Mouse (Mus musculus) retina, embryonic 14.5 days (tissue): ENCODE data around the gene Cep350.

Source experiments
- DNase-seq: peaks from one replicate; pipeline ENCODE4 v3.0.0-alpha.2; 2015; ENCODE audit warnings: low spot score

Gene Cep350

DNA sequence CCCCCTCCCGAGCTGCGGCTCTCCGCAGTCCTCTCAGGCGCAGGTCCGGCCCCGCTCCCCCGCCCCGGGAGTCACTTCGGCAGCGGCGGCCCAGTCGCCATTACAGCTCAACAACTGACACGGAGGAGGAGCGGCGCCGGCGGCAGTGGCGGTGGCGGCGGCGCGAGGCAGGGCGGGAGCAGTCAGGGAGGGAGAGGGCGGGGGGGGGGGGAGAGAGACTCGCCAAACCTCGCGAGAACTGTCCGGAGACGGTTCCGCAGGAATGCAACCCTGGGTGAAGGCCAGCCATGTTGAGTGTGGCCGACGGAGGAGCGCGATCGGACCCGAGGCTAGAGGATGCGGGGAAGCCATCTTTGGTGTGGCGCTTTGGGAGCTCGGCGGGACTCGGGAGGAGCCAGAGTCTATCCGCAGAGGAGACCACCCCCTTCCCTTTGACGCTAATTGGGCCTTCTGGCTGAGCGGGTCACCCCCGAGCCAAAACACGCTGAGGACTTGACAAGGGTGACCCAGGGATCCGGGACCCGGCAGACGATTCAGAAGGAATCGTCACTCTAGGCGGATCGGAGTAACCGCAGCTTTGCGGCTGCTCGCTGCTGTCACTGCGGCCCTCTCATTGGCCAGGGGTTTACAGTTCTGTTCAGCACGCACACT, at the start of gene Cep350:
Gene Cep350 (minus strand): TSS at position 188 of the 651 bp plus-strand sequence.
- peak; percentile 97 for DNase-seq

DNA sequence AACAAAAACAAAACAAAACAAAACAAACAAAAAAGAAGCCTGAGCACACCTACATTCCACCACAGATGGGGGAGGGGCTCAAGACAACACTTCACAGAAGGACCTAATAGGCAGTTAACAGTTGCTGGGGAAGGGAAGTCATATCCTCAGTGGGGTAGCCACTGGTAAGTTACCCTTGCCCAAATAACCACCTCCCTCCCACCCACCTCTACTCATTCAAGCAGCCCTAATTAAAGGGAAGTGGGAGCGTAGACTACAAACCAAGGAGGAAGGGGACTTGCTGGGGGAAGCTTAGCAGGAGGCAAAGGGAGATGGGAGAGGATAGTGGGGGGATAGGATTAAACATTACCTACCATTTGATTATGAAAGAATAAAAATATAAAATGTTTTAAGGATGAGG, 47.3 kb upstream of the Cep350 start:
- no peak for DNase-seq

DNA sequence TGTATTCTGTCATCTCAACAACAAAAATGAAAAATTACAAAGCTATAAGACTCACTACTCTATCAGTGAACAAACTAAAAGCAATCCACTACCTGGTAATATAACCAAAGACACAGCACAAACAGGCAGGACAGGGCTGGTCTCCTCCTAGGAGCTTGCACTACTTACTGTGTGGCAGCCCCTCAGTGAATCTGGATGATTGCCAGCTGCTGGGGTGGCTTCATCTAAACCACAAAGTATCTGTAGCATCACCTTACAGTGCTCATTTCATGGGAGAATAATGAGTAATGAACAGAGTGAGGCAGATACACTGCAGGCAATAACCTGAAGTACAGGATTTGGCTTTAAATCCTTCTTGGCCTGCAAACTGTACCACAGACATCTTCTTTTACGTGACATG, 46.7 kb upstream of the Cep350 start:
- DNase-seq, result no peak

DNA sequence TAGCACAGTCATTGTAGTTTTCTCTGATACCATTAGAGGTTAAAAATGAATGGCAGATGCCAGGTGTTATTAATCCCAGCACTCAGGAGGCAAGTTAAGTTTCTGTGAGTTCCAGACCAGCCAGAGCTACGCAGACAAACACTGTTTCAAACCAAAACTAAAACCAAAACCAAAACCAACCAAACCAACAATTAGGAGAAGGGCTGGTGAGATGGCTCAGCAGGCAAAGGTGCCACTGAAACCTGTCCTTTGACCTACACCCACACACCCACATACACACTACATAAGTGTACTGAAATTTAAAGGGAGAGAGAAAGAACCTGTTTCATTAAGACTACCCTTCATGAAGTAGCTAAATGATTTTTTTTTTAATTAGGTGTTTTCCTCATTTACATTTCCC, 35.9 kb upstream of the Cep350 start:
- DNase-seq, result no peak

DNA sequence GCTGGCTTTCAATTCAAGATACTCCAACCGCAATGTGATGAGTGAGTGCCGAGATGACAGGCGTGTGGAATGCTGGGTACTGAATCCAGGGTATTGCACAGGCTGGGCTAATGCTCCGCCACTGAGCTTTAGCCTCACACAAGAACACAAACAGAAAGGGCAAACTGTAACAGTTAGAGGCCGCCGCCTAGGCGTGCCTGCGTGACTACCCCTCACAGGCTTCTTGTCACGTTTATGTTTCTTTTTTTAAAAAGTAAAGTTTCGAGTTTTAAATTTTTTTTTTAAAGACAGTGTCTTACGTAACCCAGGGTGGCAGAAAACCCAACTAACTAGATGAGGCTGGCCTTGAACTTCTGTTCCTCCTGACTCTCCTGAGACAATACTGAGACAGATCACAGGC, 32.9 kb upstream of the Cep350 start:
- DNase-seq, result no peak

DNA sequence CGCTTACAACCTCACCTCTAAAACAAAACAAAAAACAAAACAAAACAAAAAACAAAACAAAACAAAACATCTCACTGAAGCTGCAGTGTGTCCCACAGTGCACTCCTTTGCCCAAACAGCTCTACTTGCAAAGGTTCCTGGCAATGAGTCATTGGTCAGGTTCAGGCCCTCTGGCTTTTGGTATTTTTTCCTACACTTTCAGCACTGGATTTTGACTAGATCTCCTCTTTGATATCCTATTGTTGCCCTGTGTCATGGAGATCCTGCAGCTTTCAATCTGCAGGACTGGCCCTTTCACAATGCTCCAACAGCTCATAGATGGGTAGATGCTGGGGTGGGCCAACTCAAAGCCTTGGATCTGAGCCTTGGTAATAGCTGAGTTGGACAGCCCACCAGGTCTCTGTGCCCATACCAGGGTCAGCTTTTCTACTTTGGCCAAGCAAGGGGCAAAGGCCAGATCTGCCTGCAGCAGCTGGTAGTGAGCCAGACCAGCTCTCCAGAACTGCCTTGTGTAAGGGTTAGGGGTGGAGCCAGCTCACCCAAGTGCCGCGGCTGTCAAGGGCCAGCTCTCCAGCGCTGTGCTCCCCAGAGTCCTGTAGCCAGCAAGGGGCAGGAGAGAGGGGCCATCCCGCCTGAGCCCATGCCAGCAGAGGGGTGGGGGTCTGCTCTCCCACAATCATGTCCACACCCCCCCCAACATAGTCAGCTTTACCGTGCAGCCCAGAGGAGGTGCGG, 30.3 kb upstream of the Cep350 start:
- no peak for DNase-seq

DNA sequence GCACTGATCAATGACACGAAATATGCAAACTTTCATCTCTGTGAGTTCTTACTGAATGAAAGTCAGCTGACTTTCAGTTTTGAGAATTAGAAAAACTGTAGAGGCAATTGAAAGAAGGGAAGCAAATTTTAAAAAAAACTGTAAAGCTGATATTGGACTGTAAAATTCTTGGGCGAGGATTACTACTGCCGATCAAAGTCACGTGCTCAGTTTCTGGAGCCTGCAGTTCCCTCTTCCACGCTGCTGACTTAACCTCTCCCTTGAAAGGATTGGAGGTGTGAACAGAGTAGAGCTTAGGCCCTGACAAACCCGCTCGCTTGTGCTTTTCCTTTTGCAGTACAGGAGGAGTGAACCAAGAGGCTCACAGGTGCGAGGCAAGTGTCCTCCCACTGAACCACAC, 29.3 kb upstream of the Cep350 start:
- DNase-seq, result no peak

DNA sequence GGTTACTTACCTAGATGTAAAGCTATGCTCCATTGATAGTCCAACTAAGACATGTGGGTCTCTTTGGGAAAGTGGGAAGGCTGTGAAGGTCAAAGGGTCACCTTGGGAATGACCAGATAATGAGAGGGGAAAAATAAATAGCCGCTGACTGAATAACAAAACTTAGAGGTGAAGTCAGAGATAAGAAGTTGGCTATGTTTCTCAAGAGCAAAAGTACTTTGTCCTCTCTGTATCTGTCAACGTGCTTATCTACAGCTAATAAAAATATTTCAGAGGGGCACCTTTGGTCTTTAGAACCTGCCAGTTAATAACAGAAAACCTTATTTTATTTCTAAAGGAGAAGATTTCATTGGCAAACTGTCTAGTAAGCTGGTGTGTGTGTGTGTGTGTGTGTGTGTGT, 22.6 kb upstream of the Cep350 start:
- no peak for DNase-seq

DNA sequence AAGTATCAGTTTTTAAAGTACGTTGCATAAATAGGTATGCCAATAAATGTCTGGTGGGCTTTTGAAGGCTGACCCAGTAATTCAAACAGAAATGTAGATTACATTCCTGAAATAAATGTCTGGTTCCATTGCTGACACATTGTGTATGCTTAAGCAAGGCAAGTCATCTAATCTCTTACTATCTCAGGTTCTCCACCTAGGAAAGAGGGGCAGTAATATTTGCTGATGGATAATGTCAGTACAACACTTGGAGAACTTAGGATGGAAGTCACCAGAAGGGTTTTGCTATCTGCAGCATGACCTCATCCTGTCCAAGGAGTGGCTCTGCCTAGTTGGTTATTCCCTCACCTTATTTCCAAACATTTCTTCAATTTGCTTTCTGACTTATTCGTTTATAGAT, 21.5 kb upstream of the Cep350 start:
- no peak for DNase-seq

DNA sequence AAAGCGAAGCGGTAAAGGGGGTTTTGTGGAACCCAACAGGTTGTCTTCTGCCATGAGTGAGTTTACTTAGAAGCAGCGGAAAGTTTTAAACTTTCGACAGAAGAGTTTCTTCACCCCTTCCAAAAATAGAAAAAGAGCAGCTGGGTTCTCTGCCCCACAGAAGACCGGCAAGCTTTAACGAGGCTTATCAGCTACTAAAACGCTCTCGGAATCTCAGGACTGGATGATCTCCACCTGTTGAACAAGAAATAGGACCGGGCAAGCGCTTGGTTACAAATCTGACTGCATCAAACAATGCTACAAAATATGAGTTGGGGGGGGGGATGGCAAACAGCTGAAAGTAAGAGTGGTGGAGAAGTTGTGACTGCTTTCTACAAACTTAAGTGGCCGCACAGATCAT, 17.3 kb upstream of the Cep350 start:
- no peak for DNase-seq

DNA sequence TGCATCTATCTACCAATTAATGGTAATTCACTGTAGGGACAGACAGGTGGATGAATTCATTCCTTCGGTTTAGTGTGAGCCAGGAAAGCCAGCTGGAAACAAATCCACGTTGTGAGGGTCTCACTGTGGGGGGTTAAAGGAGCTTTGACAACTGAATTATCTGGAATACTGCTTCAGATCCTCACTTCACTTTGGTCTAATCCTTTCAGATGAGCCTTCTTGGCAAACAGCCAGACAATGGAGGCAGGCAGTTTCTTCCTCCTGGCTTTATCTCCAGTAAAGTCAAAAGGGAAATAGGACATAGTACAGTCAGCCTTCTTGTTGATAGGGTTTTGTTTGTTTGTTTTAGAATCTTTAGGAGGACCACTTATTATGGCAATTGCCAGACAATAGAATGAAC, 16.3 kb upstream of the Cep350 start:
- DNase-seq, result peak; percentile 71

DNA sequence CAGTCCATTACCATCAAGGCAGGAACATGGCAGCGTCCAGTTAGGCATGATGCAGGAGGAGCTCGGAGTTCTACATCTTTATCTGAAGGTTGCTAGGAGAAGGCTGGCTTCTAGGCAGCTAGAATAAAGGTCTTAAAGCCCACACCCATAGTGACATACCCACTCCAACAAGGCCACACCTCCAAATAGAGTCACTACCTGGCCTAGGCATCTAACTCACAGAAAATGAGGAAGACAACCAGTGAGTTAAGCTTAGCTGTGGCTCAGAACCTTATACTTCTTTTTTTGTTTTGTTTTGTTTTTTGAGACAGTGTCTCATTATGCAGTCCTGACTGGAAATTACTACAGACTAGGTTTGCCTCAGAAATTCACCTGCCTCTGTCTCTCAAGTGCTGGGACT, 14.6 kb upstream of the Cep350 start:
- DNase-seq, result no peak

DNA sequence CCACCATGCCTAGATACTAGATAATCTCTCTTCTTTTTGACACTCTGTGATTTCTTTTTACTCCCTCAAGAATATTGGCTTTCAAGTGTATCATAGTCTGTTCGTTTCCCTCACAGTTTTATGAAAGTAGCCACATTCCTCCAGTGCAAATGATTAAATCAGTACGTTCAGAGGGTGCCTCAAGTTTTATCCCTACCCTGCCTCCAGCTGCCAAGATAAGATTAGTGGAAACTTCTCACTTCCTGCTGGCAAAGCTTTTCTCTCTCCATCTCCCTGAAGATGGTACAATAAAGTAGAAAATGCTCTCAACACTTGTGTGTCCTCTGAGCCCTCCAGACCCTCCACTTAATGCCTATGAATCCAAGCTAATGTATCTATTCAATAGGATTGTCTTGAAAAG, 1.9 kb upstream of the Cep350 start:
- DNase-seq, result no peak

DNA sequence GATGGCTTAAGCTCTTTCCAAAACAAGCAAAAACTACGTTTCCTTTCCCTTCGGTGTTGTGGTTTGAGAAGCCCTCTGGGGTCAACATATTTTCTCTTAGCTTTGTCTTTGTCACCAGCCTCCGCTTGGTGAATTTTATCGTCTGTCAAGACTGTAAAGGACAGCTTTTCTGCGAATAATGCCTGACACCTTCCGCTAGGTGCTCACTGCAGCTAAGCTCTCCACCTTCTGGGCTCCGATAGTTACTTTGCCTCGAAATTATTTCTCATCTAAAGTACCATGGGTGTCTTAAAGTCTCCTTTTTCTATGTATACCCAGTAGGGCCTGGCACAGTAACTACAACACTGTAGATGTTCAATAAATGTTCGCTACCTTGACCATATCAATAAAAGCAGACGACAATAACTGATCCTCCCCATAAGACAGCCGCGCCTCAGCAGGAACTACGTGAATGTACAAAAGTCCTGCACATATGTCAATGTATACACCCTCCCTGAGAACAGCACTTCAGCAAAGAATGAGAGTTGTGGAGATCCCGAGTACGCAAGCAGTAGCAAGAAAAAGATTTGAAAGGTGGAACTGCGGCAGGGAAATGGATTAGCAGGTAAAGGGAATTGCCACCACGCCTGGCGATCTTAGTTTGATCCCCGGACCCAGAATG, 794 bp upstream of the Cep350 start:
- no peak for DNase-seq

DNA sequence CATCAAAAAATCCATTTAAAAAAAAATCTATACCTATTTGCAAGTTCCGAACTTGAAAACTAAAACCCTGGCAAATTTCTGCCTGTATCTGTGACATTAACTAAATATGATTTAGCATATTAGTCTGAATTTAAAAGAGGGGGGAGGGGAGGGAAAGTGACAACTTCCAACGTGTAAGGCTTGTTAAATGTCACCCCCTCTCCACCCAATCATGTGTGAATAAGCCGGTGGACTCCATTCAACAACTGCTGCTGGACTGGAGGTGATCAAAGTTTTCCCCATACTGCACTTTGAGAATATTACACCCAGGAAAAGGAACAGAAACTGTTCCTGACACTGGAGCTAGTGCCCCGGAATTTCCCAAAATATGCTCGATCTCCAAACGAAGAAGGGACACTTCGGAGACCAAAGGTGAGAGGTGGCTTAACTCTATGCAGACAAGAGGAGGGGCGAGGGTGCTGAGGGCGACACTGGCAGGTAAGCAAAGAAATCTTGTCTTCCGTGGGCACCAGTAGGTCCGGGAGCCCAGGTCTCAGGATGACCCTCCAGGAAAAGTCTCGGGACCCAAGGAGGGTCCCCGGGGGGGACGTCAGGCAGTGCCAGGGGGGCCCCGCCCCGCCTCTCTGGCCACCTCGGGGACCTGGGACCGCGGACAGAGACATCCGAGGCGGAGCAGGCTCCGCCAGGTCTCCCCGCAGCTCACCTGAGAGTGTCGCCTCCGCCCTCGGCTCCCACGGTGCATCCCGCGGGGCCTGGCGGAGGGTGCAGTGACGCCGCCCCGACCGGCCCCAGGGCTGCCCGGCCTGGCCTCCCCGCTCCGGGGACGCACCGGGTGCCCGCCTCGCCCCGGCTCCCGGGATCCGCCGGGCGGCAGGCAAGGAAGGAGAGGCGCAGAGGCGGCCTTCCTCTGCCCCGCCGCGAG, 648 bp downstream of the Cep350 start:
- DNase-seq, result peak; percentile 34

DNA sequence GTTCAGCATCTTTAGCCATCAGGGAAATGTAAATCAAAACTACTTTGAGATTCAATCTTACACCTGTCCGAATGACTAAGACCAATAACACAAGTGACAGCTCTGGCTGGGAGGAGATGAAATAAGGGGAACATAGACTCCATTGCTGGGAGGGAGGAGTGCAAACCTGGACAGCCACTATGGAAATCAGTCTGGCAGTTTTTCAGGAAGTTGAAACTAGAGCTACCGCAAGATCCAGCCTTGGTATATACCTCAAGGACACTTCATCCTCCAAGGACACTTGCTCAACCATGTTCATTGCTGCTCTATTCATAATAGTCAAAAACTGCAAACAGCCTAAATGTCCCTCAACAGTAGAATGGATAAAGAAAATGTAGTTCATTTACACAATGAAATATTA, 23.9 kb downstream of the Cep350 start:
- no peak for DNase-seq

DNA sequence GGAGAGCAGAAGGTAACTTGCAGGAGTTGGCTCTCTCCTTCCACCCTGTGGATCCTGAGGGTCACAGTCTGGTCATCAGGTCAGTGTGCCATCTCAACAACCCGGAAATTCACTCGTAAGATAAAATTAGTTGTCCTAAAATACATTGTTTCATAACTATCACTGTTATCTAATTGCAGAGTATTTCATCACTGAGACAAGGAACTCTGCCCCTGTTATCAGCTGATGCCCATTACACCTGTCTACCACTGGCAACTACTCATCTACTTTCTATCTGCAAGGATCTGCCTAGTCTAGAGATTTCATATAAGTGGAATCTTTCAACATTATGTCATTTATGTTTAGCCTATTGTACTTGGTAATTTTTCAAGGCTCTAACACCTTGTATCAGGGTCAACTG, 28.7 kb downstream of the Cep350 start:
- no peak for DNase-seq

DNA sequence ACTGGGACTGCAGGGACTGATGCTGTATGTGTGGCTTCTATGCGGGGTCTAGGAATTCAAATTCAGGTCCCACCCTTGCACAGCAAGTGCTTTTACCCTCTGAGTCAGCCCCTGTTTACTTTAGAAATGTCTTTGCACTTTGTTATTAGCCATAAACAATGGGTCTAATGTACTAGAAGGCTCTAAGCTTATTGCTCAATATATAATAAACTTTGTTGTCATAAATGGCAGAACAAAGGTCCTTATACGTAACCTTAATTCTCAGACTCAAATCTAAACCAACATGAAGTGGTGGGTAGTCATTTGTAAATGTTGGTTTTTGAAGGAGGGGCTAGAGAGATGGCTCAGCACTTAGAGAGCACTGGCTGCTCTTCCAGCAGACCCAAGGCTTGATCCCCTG, 35.6 kb downstream of the Cep350 start:
- DNase-seq, result no peak

DNA sequence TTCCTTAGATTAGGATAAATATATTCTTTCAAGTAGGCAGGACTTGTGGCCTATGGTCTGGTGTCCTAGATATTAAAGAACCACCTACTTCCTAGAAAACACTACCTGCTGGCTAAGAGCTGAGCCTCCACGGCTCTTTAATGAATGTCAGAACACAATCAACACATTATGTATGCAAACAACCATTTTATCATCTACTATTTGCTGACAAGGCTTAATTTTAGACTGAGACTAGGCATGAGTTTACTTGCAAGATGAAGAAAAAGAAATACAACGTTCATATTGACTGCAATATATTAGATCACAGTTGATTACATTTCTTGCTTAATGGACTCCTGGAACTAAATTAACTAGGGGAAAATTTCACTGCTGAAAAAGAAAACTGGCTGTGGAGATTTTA, 38.4 kb downstream of the Cep350 start:
- DNase-seq, result no peak

DNA sequence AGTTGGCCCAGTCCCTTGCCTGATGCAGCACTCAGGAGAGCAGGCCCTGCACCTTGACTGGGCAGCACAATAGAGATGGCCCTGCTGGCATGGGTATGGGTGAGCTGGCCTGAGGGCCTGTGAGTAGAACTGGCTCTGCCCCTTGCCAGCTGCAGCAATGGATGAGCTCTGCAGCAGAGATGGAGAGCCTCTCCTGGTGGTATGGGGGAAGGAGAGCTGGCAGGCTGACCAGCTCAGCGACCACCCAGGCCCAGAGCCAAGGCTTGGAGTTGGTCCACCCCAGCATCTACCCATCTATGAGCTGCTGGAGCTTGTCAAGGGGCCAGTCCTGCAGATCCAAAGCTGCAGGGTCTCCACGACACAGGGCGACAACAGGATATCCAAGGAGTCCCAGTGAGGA, 69.5 kb downstream of the Cep350 start:
- DNase-seq, result no peak

DNA sequence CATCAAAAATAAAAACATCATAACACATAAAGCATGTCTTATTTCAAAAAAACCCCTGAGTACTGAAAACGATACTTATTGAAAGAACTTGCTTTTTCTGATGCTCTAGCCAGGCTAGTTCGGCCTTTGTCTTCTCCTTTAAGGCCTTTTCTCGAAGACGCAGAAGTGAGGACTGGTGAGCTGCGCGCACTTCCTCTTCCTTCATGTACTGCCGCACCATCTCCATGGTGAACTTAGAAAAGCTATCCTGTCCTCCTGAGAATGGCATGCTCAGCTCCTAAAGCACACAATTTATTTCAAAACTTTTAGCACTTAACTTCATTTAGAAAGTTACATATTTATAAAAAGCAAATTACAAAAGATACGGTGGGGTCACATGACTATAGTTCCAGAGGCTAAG, 71.7 kb downstream of the Cep350 start:
- DNase-seq, result no peak

DNA sequence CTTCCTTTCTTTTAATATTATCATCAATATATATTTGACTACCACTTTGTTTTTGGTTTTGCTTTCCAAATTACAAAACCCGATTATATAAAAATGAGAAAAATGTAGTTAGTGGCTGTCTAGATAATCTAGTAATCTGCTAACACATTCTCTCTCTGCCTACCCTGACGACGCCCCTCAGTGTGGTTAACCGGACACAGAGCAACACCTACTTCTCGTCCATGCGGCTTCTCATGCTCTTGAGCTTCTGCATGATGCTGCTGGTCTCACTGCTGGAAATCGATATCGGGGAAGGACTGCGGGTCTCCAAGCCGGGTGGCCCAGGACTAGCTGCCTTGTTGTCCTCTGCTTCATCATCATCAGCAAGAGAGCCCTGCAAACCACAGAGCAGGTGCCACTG, 78.7 kb downstream of the Cep350 start:
- DNase-seq, result no peak
